Mouse (Mus musculus): Measurements from ENCODE around the gene Pabpc1l.

The Pabpc1l gene

GRCm38 (mm10) chr2:164025150-164025549 is at the start of gene Pabpc1l:
Gene Pabpc1l, plus strand, starts transcription at chr2:164025450.
- DNase-seq (ENCODE audit: low read depth, low spot score): no peak

DNA sequence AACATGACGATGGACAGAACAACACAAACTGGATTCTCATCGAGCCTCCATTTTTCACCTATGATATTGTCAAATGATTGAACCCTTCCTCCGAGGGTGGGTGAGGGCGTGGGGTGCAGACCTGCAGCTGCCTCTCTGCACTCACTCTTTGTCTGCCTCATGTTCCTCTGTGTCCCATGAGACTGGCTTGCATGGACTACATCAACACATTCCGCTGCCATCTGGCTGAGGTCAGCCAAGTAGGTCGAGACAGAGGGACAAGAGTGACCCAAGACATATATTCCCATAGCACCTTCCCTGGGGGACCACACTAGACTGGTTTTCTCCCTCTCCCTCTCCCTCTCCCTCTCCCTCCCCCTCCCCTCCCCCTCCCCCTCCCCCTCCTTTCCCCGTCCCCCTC is 48.8 kb upstream of the Pabpc1l start:
- DNase-seq (ENCODE audit: low read depth, low spot score): no peak

DNA sequence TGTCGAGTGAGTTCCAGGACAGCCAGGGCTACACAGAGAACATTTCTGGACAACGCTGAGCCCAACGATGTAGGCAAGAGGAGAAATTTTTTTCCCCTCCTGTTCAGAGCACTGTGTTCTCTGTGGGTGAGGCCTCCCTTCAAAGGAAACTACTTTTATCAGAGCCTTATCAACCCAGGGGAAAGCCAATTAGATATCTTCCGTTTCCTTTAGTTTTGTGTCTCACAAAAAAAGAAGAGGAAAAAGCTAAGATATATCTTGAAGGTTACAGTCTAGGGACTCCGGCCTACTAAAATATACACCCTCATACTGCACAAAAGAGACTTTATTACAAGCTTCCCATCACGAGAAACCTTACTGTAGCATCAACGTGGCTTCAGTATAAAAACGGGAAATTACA is 38.0 kb upstream of the Pabpc1l start:
- no peak for DNase-seq (ENCODE audit: low read depth, low spot score)

DNA sequence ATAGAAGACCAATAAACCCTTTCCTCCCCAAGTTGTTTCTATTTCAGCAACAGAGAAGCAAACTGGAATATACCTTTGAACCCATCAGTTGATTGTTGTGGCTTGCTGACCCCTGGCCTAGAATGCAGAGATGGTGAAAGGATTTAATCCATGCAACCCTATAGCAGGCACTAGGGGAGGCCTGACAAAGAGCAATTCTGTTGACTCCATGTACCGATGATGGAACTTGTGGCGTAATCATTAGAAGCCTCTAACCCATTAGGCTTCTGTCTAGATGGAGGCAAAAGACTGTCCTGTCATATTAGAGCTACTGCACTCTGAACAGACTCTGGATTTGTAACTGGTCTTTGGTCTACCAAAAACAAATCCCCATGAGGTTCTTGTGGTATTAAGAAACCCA is 32.4 kb upstream of the Pabpc1l start:
- no peak for DNase-seq (ENCODE audit: low read depth, low spot score)

GRCm38 (mm10) chr2:163994654-163994976 is 30.6 kb upstream of the Pabpc1l start, which contains the start of gene Ywhab:
Gene Ywhab, plus strand, starts transcription at chr2:163994960.
- DNase-seq (ENCODE audit: low read depth, low spot score): no peak

GRCm38 (mm10) chr2:163994977-163995862 is 30.0 kb upstream of the Pabpc1l start:
- peak; percentile 93 for DNase-seq (ENCODE audit: low read depth, low spot score)

DNA sequence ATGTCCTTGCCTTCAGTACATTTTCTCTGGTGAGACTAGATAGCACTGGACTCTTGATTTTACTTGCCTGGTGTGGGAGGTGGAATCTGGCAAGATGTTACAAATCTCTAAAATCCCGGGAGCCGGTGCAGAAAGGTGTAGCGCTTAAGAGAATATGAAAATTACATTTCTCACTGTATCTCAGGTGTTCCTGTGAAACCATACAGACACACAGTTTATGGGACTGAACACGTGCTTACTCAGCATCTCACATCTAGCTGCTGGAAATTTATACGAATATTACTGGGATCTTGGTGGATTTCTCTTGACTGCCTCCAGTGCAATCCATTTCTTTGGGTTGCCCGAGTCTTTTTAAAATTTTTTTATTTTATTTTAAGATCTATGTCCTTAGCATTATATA is 29.0 kb upstream of the Pabpc1l start:
- DNase-seq (ENCODE audit: low read depth, low spot score): no peak

- no peak for DNase-seq (ENCODE audit: low read depth, low spot score)
Measured at GRCm38 (mm10) chr2:163996899-163997298, 28.4 kb upstream of the Pabpc1l start.

DNA sequence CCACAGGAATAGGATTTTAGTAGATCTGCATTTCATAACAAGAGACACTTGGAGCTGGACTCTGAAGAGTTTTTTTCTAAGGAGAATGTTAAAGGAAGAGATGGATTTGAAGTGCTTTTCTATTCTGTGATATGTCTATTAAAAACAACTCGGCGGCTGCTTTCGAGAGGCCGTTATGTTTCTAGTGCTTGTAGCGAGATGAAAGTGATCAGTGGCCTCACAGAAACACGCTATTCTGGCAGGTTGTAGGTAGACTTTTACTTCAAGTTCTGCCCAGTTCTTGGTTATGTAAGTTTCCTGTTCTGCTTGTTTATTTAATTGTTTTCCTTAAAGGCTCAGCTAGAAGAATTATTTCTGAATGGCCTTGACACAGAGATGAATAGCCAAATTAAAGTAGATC is 26.3 kb upstream of the Pabpc1l start:
- DNase-seq (ENCODE audit: low read depth, low spot score): no peak

DNA sequence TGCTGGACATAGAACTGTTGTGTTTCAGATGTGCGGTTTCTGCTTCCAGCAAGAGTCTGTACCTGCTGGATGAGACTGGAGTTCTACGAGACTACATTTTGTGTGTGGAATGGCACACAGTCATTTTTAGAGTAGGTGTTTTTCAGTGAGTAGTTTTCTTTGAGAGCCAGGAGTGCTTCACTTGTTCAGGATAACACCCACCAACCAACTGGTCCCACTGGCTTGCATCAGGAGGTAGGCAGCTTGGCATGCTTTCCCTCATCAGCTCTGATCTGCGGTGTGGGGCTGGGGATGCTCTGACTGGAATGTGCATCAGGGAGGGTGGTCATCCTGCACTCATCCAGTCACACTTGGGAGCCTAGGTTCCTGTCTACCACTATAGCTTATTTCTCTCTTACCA is 22.6 kb upstream of the Pabpc1l start:
- DNase-seq (ENCODE audit: low read depth, low spot score): no peak

DNA sequence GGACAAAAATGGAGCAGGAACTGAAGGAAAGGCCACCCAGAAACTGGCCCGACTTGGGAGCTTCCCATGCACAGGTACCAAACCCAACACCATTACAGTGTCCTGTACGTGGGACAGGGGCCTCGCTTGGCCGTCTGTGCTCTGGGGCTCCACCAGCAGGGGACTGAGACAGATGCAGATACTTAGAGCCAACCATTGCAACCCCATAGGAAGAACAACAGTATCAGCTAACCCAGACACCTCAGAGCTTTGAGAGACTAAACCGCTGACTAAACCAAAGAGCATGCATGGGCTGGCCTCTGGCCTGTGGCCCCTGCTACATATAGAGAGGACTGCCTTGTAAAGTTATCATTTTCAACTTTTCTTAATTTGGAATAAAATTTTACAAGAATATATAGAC is 20.7 kb upstream of the Pabpc1l start:
- DNase-seq (ENCODE audit: low read depth, low spot score): no peak

- DNase-seq (ENCODE audit: low read depth, low spot score): no peak
Measured at GRCm38 (mm10) chr2:164006932-164007331, 18.3 kb upstream of the Pabpc1l start.

- DNase-seq (ENCODE audit: low read depth, low spot score): no peak
Measured at GRCm38 (mm10) chr2:164007547-164007946, 17.7 kb upstream of the Pabpc1l start.

DNA sequence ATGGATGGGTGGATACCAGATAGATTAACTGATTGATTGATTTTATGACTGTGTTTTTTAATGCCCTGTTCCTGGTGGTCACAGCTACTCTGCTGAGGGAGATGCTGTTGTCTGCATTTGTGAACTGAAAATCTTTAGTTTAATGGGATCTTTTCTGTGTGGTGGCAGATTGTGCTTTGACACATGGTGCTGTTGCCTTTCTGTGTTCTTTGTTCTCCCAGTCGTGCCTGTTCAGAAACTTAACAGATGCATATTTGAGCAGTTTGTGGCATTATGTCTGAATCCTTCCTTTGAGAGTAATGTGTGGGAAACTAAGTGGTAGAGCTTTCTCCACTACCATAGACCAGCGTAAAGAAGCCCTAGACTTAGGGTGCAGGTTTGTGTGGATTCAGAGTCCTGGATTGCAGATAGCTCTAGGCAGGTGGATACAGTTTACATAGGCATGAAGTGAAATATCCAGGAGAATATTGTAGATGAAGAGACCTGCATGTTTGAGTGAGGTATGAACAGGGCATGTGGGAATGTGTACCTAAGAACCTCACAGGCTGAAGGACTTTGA is 17.2 kb upstream of the Pabpc1l start:
- no peak for DNase-seq (ENCODE audit: low read depth, low spot score)

GRCm38 (mm10) chr2:164009227-164009626 is 16.0 kb upstream of the Pabpc1l start:
- no peak for DNase-seq (ENCODE audit: low read depth, low spot score)

DNA sequence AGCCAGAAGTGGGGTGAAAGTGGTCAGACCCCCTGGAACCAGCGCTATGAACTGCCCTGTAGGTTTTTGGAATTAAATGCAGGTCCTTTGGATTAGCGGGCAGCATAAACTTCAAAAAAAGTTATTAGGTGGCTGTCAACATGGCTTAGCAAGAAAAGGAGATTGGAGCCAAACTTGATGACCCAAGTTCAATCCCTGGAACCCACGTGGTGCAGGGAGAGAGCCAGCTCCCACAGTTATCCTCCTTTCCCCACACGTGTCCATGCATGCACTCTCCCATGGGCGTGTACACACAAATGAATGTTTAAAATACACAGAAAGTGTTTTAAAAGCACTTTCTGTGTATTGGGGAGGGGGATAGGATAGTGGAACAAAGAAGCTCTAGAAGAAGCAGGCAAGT is 14.8 kb upstream of the Pabpc1l start:
- no peak for DNase-seq (ENCODE audit: low read depth, low spot score)

DNA sequence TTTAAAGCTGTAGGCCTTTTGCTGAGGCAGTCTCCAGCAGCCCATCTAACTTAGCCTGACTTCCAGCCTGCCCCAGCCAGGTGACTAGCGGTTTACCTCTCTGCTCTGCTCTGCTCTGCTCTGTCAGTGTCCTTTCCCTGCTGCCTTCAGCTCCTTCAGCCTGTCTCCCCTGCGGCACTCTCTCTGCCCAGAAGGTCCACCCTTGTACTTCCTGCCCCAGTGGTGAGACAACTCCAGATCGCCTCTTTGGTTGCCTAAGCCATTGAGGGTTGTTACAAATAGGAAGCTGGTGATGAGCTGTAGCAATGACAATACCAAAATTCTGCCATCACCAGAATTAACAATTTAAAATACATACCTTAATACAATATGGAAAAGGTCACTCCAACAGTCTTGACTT is 14.3 kb upstream of the Pabpc1l start:
- DNase-seq (ENCODE audit: low read depth, low spot score): no peak

DNA sequence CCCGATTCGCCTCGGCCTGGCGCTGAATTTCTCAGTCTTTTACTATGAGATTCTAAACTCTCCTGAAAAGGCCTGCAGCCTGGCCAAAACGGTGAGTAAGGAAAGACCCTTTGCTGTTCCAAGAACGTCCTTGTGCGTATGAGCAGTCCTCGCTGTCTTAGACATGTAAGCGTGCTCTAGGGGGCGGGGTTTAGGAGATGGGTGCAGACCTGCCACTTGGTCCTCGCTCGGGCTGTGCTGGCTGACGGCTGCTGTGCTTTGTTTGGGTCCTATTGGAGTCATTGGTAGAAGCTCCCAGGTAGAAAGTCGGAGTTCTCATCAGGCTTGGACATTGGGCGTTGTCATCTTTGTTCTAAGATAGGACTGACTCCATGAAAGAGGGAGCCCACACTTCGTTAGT is 9.9 kb upstream of the Pabpc1l start:
- no peak for DNase-seq (ENCODE audit: low read depth, low spot score)

DNA sequence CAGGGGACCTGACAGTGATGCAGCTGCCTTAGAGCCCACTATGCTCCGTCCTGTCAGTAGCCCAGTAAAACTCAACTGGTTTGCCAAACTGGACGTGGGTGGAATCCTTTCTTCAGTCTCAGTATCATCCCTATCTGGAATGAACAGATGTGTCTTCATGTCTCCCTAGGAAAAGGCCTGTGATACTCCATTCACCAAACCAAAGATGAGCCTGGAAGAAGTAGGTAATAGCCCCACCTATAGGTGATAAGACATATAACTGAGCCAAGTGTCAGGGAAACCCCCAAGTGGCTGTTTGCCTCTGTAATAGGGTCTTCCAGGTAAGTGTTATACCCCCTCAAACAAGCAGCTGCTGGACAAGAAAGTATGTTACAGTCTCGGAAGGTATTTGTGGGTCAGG is 6.3 kb upstream of the Pabpc1l start:
- no peak for DNase-seq (ENCODE audit: low read depth, low spot score)

DNA sequence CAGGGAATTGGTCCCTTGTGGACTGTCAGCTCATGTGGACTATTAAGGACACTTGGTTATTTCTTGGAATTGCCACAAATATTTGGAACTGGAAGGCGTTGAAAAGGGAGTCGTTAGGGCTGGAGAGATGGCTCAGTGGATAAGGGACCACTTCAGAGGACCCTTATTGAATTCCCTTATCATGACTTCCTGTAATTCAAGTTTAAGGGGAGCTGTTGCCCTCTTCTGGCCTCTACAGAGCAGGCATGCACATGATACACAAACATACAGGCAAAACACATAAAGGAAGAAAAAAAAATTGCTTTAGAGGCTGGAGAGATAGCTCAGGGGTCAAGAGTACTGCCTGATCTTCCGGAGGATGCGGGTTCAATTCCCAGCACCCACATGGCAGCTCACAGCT is 5.3 kb upstream of the Pabpc1l start:
- DNase-seq (ENCODE audit: low read depth, low spot score): no peak

GRCm38 (mm10) chr2:164022104-164022503 is 3.1 kb upstream of the Pabpc1l start:
- DNase-seq (ENCODE audit: low read depth, low spot score): no peak

- no peak for DNase-seq (ENCODE audit: low read depth, low spot score)
Measured at GRCm38 (mm10) chr2:164031147-164031546, 5.9 kb downstream of the Pabpc1l start.

DNA sequence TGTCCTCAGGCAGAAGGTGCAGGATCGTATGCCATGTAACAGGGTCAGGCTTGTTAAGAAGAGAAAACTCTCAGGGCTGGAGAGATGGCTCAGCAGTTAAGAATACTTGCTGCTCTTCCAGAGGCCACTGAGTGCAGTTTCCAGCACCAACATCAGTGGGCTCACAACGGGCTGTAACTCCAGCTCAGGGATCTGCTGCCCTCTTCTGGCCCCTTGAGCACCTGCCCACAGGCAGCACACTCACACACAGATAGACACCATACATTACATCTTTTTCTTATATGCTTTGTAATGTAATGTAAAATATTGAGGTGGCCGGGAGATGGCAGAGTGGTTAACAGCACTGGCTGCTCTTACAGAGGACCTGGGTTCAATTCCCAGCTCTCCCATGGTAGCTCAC is 7.7 kb downstream of the Pabpc1l start:
- no peak for DNase-seq (ENCODE audit: low read depth, low spot score)
